Mouse (Mus musculus) E14TG2a.4 (cell line): ENCODE measurements around the gene Uqcrq.

ENCODE experiments used
- CTCF ChIP-seq: conservative IDR thresholded peaks from 2 replicates; pipeline ENCODE4 v1.5.1; 2014; ENCODE audit warnings: low read length
- NANOG ChIP-seq: IDR thresholded peaks from 2 replicates; pipeline ENCODE4 v1.6.1; 2014; ENCODE audit warnings: borderline replicate concordance, low read length, mixed read lengths
- POU5F1 ChIP-seq: IDR thresholded peaks from 2 replicates; pipeline ENCODE4 v1.6.1; 2014; ENCODE audit warnings: low read length, borderline replicate concordance

- TF ChIP-seq CTCF, result no peak
- TF ChIP-seq NANOG, result no peak
- no peak for TF ChIP-seq POU5F1
These were observed 4.9 kb upstream of the Uqcrq start for GRCm38 (mm10) chr11:53435504-53435903.
